Mouse (Mus musculus): ENCODE results near the gene Ctcf.

DNA sequence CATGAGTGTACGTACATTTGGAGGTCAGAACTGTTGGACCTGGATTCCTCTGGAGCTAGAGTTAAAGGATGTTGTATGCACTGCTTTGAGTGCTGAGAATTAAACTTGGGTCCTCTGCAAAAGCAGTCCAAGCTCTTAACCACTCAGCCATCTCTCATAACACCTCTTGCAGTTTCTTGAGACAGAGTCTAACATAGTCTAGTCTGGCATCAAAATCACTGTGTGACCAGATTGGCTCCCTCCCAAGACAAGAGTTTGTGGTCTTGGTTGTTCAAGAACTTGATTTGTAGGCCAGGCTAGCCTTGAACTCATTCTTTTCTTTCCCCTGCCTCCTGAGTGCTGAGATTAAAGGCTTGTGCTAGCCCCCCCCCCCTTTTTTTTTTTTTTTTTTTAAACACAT lies 12.6 kb downstream of the Ctcf start:
- TF ChIP-seq CTCF (IDR thresholded peaks at IDR 0.05; ENCODE audit: extremely low read depth, insufficient read depth, insufficient read length, insufficient replicate concordance): no peak
- no peak for TF ChIP-seq POLR2A (IDR thresholded peaks at IDR 0.05; ENCODE audit: low read depth, low read length)
